Mouse (Mus musculus) MEL (cell line): ENCODE data around the gene Ppp1cc. TPM values are rescaled to one million over a fixed set of nuclear protein-coding genes. Genes with fewer than 3 reads are reported as not detected.

Experiments used
- DNase-seq: peaks from one replicate; pipeline ENCODE4 v3.0.0; 2011; ENCODE audit warnings: low read depth, low spot score
- H3K27ac ChIP-seq: 2 replicates; pipeline ENCODE4 v1.5.1; 2012; ENCODE audit warnings: low read depth, mild to moderate bottlenecking, control low read depth, low read length, moderate library complexity; ENCODE audit not compliant: control insufficient read depth
- H3K27me3 ChIP-seq, 2 experiments: fragments of 150-350 bp in 1 of 2; sonication (generic) in 1 of 2; 2 replicates each; pipeline ENCODE4 v1.6.1; 2012; ENCODE audit warnings: low read length in 2 of 2, mild to moderate bottlenecking in 2 of 2, improper control_type of control experiment in 1 of 2, moderate library complexity in 1 of 2; ENCODE audit not compliant: insufficient read depth in 2 of 2, control insufficient read depth in 1 of 2
- H3K36me3 ChIP-seq, 2 experiments: 2 replicates each; pipeline ENCODE4 v1.6.1; 2012 to 2014; ENCODE audit warnings: low read length in 2 of 2, improper control_type of control experiment in 1 of 2, inconsistent platforms in 1 of 2, mild to moderate bottlenecking in 1 of 2; ENCODE audit not compliant: insufficient read depth in 2 of 2, control insufficient read depth in 1 of 2
- H3K4me1 ChIP-seq, 2 experiments: fragments of 150-350 bp in 1 of 2; sonication (generic) in 1 of 2; 2 replicates each; pipeline ENCODE4 v1.6.1; 2012; ENCODE audit warnings: low read length in 2 of 2, improper control_type of control experiment in 1 of 2, mild to moderate bottlenecking in 1 of 2; ENCODE audit not compliant: insufficient read depth in 2 of 2, control insufficient read depth in 1 of 2
- H3K4me3 ChIP-seq, 2 experiments: fragments of 150-350 bp in 1 of 2; sonication (generic) in 1 of 2; 2 replicates each; pipeline ENCODE4 v1.5.1; 2012; ENCODE audit warnings: low read depth in 2 of 2, low read length in 2 of 2, mild to moderate bottlenecking in 2 of 2, moderate library complexity in 2 of 2, control low read depth in 1 of 2, improper control_type of control experiment in 1 of 2; ENCODE audit not compliant: control insufficient read depth in 1 of 2, insufficient read depth in 1 of 2
- H3K79me2 ChIP-seq: 2 replicates; pipeline ENCODE4 v1.6.1; 2012; ENCODE audit warnings: mild to moderate bottlenecking, low read length, moderate library complexity; ENCODE audit not compliant: control insufficient read depth, poor library complexity, insufficient read depth
- H3K9ac ChIP-seq: 2 replicates; pipeline ENCODE4 v1.6.1; 2012; ENCODE audit warnings: low read depth, mild to moderate bottlenecking, control low read depth, low read length, moderate library complexity; ENCODE audit not compliant: control insufficient read depth, poor library complexity, severe bottlenecking
- H3K9me3 ChIP-seq: fragments of 150-350 bp; sonication (generic); replicated peaks from 2 replicates; pipeline ENCODE4 v1.6.1; 2012; ENCODE audit warnings: mild to moderate bottlenecking, low read length, improper control_type of control experiment, moderate library complexity; ENCODE audit not compliant: insufficient read depth
- CHD1 ChIP-seq: IDR thresholded peaks from 2 replicates; pipeline ENCODE4 v1.6.1; 2012; ENCODE audit warnings: low read depth, mild to moderate bottlenecking, inconsistent platforms, low read length, improper control_type of control experiment
- CTCF ChIP-seq, 3 experiments: IDR thresholded peaks in 2 of 3; conservative IDR thresholded peaks in 1 of 3; 2 replicates each; pipeline ENCODE4 v1.5.1; 2011 to 2012; ENCODE audit warnings: low read length in 3 of 3, low read depth in 2 of 3, mild to moderate bottlenecking in 2 of 3, improper control_type of control experiment in 1 of 3, inconsistent platforms in 1 of 3, mixed read lengths in 1 of 3, moderate library complexity in 1 of 3; ENCODE audit not compliant: control insufficient read depth in 1 of 3, insufficient read depth in 1 of 3, poor library complexity in 1 of 3, severe bottlenecking in 1 of 3
- E2F4 ChIP-seq: IDR thresholded peaks from 2 replicates; pipeline ENCODE4 v1.6.1; 2011; ENCODE audit warnings: low read depth, low read length, improper control_type of control experiment, borderline replicate concordance
- ELF1 ChIP-seq: IDR thresholded peaks from 2 replicates; pipeline ENCODE4 v1.6.1; 2014; ENCODE audit warnings: low read depth, mild to moderate bottlenecking, inconsistent platforms, low read length, improper control_type of control experiment, moderate library complexity
- EP300 ChIP-seq, 2 experiments: IDR thresholded peaks; 2 replicates each; pipeline ENCODE4 v1.6.1; 2011; ENCODE audit warnings: improper control_type of control experiment in 2 of 2, low read length in 2 of 2, low read depth in 1 of 2, mild to moderate bottlenecking in 1 of 2
- ETS1 ChIP-seq: IDR thresholded peaks from 2 replicates; pipeline ENCODE4 v1.6.1; 2012; ENCODE audit warnings: low read depth, mild to moderate bottlenecking, inconsistent platforms, low read length, improper control_type of control experiment, moderate library complexity
- GABPA ChIP-seq: IDR thresholded peaks from 2 replicates; pipeline ENCODE4 v1.6.1; 2012; ENCODE audit warnings: low read depth, mild to moderate bottlenecking, inconsistent platforms, low read length, improper control_type of control experiment, moderate library complexity
- HCFC1 ChIP-seq: IDR thresholded peaks from 2 replicates; pipeline ENCODE4 v1.6.1; 2012; ENCODE audit warnings: low read depth, mild to moderate bottlenecking, inconsistent platforms, low read length, improper control_type of control experiment, moderate library complexity
- MAFK ChIP-seq: IDR thresholded peaks from 2 replicates; pipeline ENCODE4 v1.6.1; 2011; ENCODE audit warnings: low read depth, mild to moderate bottlenecking, low read length, improper control_type of control experiment, borderline replicate concordance
- MAX ChIP-seq: IDR thresholded peaks from 2 replicates; pipeline ENCODE4 v1.6.1; 2011; ENCODE audit warnings: low read length, improper control_type of control experiment
- MEF2A ChIP-seq: IDR thresholded peaks from 2 replicates; pipeline ENCODE4 v1.6.1; 2014; ENCODE audit warnings: low read depth, mild to moderate bottlenecking, inconsistent platforms, low read length, improper control_type of control experiment; ENCODE audit not compliant: poor library complexity, insufficient replicate concordance, severe bottlenecking; ENCODE audit errors: extremely low read depth
- MXI1 ChIP-seq: IDR thresholded peaks from 2 replicates; pipeline ENCODE4 v1.6.1; 2011; ENCODE audit warnings: mild to moderate bottlenecking, low read depth, low read length, improper control_type of control experiment
- MYB ChIP-seq: IDR thresholded peaks from 2 replicates; pipeline ENCODE4 v1.6.1; 2011; ENCODE audit warnings: mild to moderate bottlenecking, low read depth, low read length, improper control_type of control experiment
- NELFE ChIP-seq: IDR thresholded peaks from 2 replicates; pipeline ENCODE4 v1.6.1; 2011; ENCODE audit warnings: low read depth, low read length, improper control_type of control experiment
- POLR2A ChIP-seq, 2 experiments: IDR thresholded peaks; 2 replicates each; pipeline ENCODE4 v1.6.1; 2011 to 2012; ENCODE audit warnings: low read length in 2 of 2, mild to moderate bottlenecking in 2 of 2, control low read depth in 1 of 2, improper control_type of control experiment in 1 of 2, low read depth in 1 of 2, moderate library complexity in 1 of 2; ENCODE audit not compliant: control insufficient read depth in 1 of 2, insufficient read depth in 1 of 2, poor library complexity in 1 of 2
- POLR2AphosphoS2 ChIP-seq: IDR thresholded peaks from 2 replicates; pipeline ENCODE4 v1.6.1; 2011; ENCODE audit warnings: low read length, improper control_type of control experiment
- POLR2AphosphoS5 ChIP-seq: IDR thresholded peaks from 2 replicates; pipeline ENCODE4 v1.6.1; 2012; ENCODE audit warnings: low read depth, borderline replicate concordance, mild to moderate bottlenecking, inconsistent platforms, low read length, moderate library complexity, mixed read lengths
- RAD21 ChIP-seq: IDR thresholded peaks from 2 replicates; pipeline ENCODE4 v1.6.1; 2011; ENCODE audit warnings: mild to moderate bottlenecking, low read depth, low read length, improper control_type of control experiment
- SIN3A ChIP-seq: IDR thresholded peaks from 2 replicates; pipeline ENCODE4 v1.6.1; 2012; ENCODE audit warnings: low read length, improper control_type of control experiment, inconsistent platforms
- UBTF ChIP-seq: IDR thresholded peaks from 2 replicates; pipeline ENCODE4 v1.6.1; 2012; ENCODE audit warnings: low read depth, mild to moderate bottlenecking, inconsistent platforms, low read length, improper control_type of control experiment, moderate library complexity, borderline replicate concordance; ENCODE audit not compliant: insufficient read depth
- ZC3H11A ChIP-seq: IDR thresholded peaks from 2 replicates; pipeline ENCODE4 v1.6.1; 2012; ENCODE audit warnings: low read depth, mild to moderate bottlenecking, inconsistent platforms, low read length, improper control_type of control experiment
- ZMIZ1 ChIP-seq: IDR thresholded peaks from 2 replicates; pipeline ENCODE4 v1.6.1; 2012; ENCODE audit warnings: low read depth, mild to moderate bottlenecking, inconsistent platforms, low read length, improper control_type of control experiment, moderate library complexity
- ZNF384 ChIP-seq: IDR thresholded peaks from 2 replicates; pipeline ENCODE4 v1.6.1; 2012; ENCODE audit warnings: low read depth, mild to moderate bottlenecking, inconsistent platforms, low read length, improper control_type of control experiment
- polyA plus RNA-seq, 2 experiments: library from polyadenylated mRNA; stranded (reverse) in 1 of 2; unstranded in 1 of 2; fragments of >175 nt in 1 of 2; fragments of >200 nt in 1 of 2; gene quantifications; 2 replicates each; pipeline versions ENCODE4 v1.2.1 to v1.2.4; 2012; ENCODE audit warnings: low replicate concordance in 2 of 2, low read depth in 1 of 2; ENCODE audit not compliant: insufficient read length in 2 of 2, insufficient read depth in 1 of 2, missing spikeins in 1 of 2
- total RNA-seq: library from RNA; depleted of rRNA; stranded (reverse); fragments of 300-350 nt; gene quantifications from 2 replicates; pipeline ENCODE4 v1.2.3, GENCODE M21; 2012

The Ppp1cc gene
- total and polyA plus RNA-seq, 3 experiments = 305 to 420 TPM; not detected in 1

GRCm38 (mm10) chr5:122213861-122214260, 55.8 kb downstream of the Ppp1cc start:
- Histone ChIP-seq H3K9me3 (no peaks in the 10 kb centered on the region), H3K27me3 (no peaks in the 10 kb centered on the region), H3K27ac (no peak overlapping the region), H3K4me1 (no peaks in the 10 kb centered on the region), H3K79me2 (no peaks in the 10 kb centered on the region), H3K4me3 (no peak overlapping the region), H3K36me3 (no peaks in the 10 kb centered on the region), H3K9ac (no peak overlapping the region)
- DNase-seq = no peak
- TF ChIP-seq MYB = no peak
- TF ChIP-seq POLR2AphosphoS5 = no peak
- no peak for TF ChIP-seq HCFC1
- TF ChIP-seq EP300 (IDR thresholded peaks at IDR 0.05; ENCODE audit: low read depth in 1 of 2, low read length in 2 of 2) = no peak
- TF ChIP-seq MAFK = no peak
- no peak for TF ChIP-seq UBTF
- TF ChIP-seq MXI1 = no peak
- TF ChIP-seq ELF1 = no peak
- no peak for TF ChIP-seq POLR2A (IDR thresholded peaks at IDR 0.05; ENCODE audit: control insufficient read depth in 1 of 2, insufficient read depth in 1 of 2, low read depth in 1 of 2, low read length in 2 of 2, poor library complexity in 1 of 2)
- no peak for TF ChIP-seq CHD1
- no peak for TF ChIP-seq MAX
- no peak for TF ChIP-seq E2F4
- TF ChIP-seq ETS1 = no peak

DNA sequence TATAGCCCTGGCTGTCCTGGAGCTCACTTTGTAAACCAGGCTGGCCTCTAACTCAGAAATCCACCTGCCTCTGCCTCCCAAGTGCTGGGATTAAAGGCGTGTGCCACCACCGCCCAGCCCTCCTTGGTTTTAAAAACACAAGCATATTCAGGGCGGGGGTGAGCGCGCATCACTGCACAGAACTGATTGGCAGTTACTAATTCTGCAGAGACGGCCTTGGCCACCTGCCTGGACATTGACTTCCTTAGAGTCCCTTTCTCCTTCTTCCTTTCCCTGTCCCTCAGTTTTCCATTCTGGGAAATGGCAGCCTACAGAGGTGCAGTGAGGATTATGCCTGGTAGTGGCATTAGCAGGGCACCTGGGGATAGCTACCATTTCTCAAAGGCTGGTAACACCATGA, 59.6 kb downstream of the Ppp1cc start:
- H3K79me2 ChIP-seq = no peaks in the 10 kb centered on the region
- no peaks in the 10 kb centered on the region for H3K36me3 ChIP-seq
- no peak overlapping the region for H3K4me3 ChIP-seq
- H3K27me3 ChIP-seq = no peaks in the 10 kb centered on the region
- no peak overlapping the region for H3K9ac ChIP-seq
- DNase-seq = no peak
- H3K4me1 ChIP-seq = no peaks in the 10 kb centered on the region
- H3K27ac ChIP-seq = no peak overlapping the region
- no peaks in the 10 kb centered on the region for H3K9me3 ChIP-seq
- TF ChIP-seq MAX = no peak
- no peak for TF ChIP-seq ZC3H11A
- no peak for TF ChIP-seq GABPA
- no peak for TF ChIP-seq NELFE
- TF ChIP-seq ZMIZ1 = no peak
- no peak for TF ChIP-seq POLR2AphosphoS2
- no peak for TF ChIP-seq MEF2A
- TF ChIP-seq ETS1 = no peak
- TF ChIP-seq POLR2A (IDR thresholded peaks at IDR 0.05; ENCODE audit: control insufficient read depth in 1 of 2, insufficient read depth in 1 of 2, low read depth in 1 of 2, low read length in 2 of 2, poor library complexity in 1 of 2) = no peak
- no peak for TF ChIP-seq ZNF384
- no peak for TF ChIP-seq SIN3A
- no peak for TF ChIP-seq E2F4
- no peak for TF ChIP-seq CTCF (IDR thresholded peaks at IDR 0.05 in 2 of 3, conservative IDR thresholded peaks at IDR 0.05 in 1 of 3; ENCODE audit: control insufficient read depth in 1 of 3, insufficient read depth in 1 of 3, low read depth in 2 of 3, low read length in 3 of 3, poor library complexity in 1 of 3, severe bottlenecking in 1 of 3)
- no peak for TF ChIP-seq RAD21
